7 mouse cellular contexts compared by ENCODE assay signal in the genomic region with DNA sequence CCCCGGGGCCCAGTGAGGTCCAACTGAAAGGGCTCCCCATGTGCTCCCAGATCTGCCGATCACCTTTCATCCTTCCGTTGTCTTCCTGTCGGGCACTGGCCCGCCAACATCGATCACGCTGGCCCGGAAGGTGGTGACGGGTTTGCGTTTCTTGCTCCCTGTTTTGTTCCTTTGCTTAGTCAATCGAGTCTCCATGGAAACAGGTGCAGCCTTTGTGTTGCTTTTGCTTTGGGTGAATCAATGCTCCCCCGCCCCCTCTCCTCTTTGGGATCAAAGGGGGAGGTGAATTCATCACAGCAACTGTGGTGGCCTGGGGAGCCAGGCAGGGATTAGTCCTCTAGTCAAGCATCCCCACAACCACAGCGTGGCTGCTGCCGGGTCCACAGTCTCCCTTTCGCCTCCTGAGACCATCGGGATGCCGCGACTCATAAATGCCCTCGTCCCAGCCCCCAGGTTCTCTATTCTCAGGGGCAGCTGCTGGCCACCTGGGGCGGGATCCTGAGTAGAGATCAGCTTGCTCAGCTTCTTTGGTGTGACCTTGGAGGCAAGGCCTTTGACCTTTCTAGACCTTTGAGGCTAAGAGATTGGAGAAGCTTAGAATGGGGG. TPM values are rescaled to one million over a fixed set of nuclear protein-coding genes. Genes with fewer than 3 reads are reported as not detected.
DNase-seq lines count a peak whose midpoint lies in the region; ATAC-seq and TF ChIP-seq lines count a peak whose summit lies in the region.

No protein-coding gene starts in this region.

- H3K27ac ChIP-seq in hindbrain, postnatal 0 days, result peak overlapping the region; percentile 79
- H3K27ac ChIP-seq in midbrain, embryonic 14.5 days (replicated peaks; ENCODE audit: low read depth, low read length), result peak overlapping the region; percentile 94

- H3K36me3 ChIP-seq in hindbrain, postnatal 0 days (ENCODE audit: insufficient read depth, low read length), result no peaks in the 10 kb centered on the region
- H3K36me3 ChIP-seq in midbrain, embryonic 14.5 days (ENCODE audit: control insufficient read depth, insufficient read depth, low read length), result no peaks in the 10 kb centered on the region

- intact Hi-C loops in left cerebral cortex, postnatal 4 days (cut with DNase I), result no loop called here

- 4% methylated on average over 20 of the region's 20 CpGs for WGBS in hindbrain, postnatal 0 days
- WGBS in midbrain, embryonic 14.5 days, result under 1% methylated on average over 20 of the region's 20 CpGs

- no peaks in the 10 kb centered on the region for H3K9me3 ChIP-seq in hindbrain, postnatal 0 days (ENCODE audit: low read length)
- H3K9me3 ChIP-seq in midbrain, embryonic 14.5 days (ENCODE audit: control insufficient read depth, low read length), result no peaks in the 10 kb centered on the region

- no peaks in the 10 kb centered on the region for H3K27me3 ChIP-seq in hindbrain, postnatal 0 days (ENCODE audit: insufficient read depth, low read length)
- no peaks in the 10 kb centered on the region for H3K27me3 ChIP-seq in midbrain, embryonic 14.5 days (ENCODE audit: control insufficient read depth, insufficient read depth, low read length)

- H3K9ac ChIP-seq in hindbrain, postnatal 0 days (replicated peaks; ENCODE audit: low read length), result peak overlapping the region; percentile 25; the same call in 1 of the 2 replicates
- peak overlapping the region; percentile 41 for H3K9ac ChIP-seq in midbrain, embryonic 14.5 days (replicated peaks; ENCODE audit: low read length)

- H3K4me2 ChIP-seq in hindbrain, postnatal 0 days (ENCODE audit: low read depth, low read length), result peak overlapping the region; percentile 42
- peak overlapping the region; percentile 50 for H3K4me2 ChIP-seq in midbrain, embryonic 14.5 days (ENCODE audit: low read length)

- H3K4me1 ChIP-seq in hindbrain, postnatal 0 days (ENCODE audit: insufficient read depth, low read length), result peaks cover 33% of the 10 kb centered on the region
- peaks cover 48% of the 10 kb centered on the region for H3K4me1 ChIP-seq in midbrain, embryonic 14.5 days (ENCODE audit: control insufficient read depth, insufficient read depth, low read length)

- DNase-seq in left cerebral cortex, adult 11 months (ENCODE audit: low spot score), result peak; percentile 57
- DNase-seq in left cerebral cortex, postnatal 4 days, result no peak
- DNase-seq in embryo, embryonic 11.5 days (ENCODE audit: low read depth, low spot score), result peak; percentile 70
- DNase-seq in hindbrain, postnatal 0 days (ENCODE audit: low spot score), result peak; percentile 80
- DNase-seq in midbrain, embryonic 14.5 days, result peak; percentile 89
- DNase-seq in thymus, postnatal 10 days (ENCODE audit: low spot score in 2 of 2), result no peak

- no peak for TF ChIP-seq CTCF in hindbrain, postnatal 0 days (IDR thresholded peaks at IDR 0.05; ENCODE audit: low read depth)

- no peak overlapping the region for H3K4me3 ChIP-seq in hindbrain, postnatal 0 days (ENCODE audit: low read length)
- H3K4me3 ChIP-seq in midbrain, embryonic 14.5 days (replicated peaks; ENCODE audit: low read depth, low read length), result no peak overlapping the region; the same call in 1 of the 2 replicates

- peak; percentile 76 for ATAC-seq in hindbrain, postnatal 0 days
- ATAC-seq in midbrain, embryonic 14.5 days (ENCODE audit: low FRiP score, low TSS enrichment), result peak; percentile 70
- no peak for ATAC-seq in monocyte, adult 5-6 weeks (replicated peaks; ENCODE audit: insufficient number of reproducible peaks, low FRiP score, low TSS enrichment, poor library complexity, severe bottlenecking)

RNA-seq across cellular contexts. Expression of a gene that starts 41.5 kb away (rescaled TPM):
- 10 to 100 TPM; 65.4 to 69.7 TPM for total RNA-seq in left cerebral cortex, postnatal 4 days (2021)
- 33.6 and 44.6 TPM in 2 replicates for total RNA-seq in hindbrain, postnatal 0 days (2014; rRNA removed)
- 35.8 and 40.9 TPM in 2 replicates for polyA plus RNA-seq in hindbrain, postnatal 0 days (2015; fragmentation: Nextera tagmentation; extraction: Ambion mirVana)
- 29.6 and 31.1 TPM in 2 replicates for polyA plus RNA-seq in midbrain, embryonic 14.5 days (2014; fragmentation: Nextera tagmentation; extraction: Ambion mirVana)
- total RNA-seq in monocyte, adult 5-6 weeks (2017), result 5.8 to 24.0 TPM (median 11.9 TPM) in 3 replicates

Comparison
In these comparisons a context has a peak if more than half of its experiments do, and no peak if none do; other contexts are left out.
1. DNase-seq: peak in left cerebral cortex, adult 11 months (single experiment), embryo, embryonic 11.5 days (single experiment), hindbrain, postnatal 0 days (single experiment) and midbrain, embryonic 14.5 days (single experiment); none in left cerebral cortex, postnatal 4 days (single experiment) and thymus, postnatal 10 days (0 of 2).